Mouse (Mus musculus) megakaryocyte, adult 5-6 weeks (primary cell): ENCODE measurements at regions not wholly inside any gene's neighbourhood (a gene's known extent, or its start where the extent isn't known, plus 50 kb on each side); places are given as distances from the start of the nearest gene placed in this dataset.

Source experiments
- ATAC-seq: 2 replicates; pipeline ENCODE4 v1.8.0; 2016; ENCODE audit warnings: mild to moderate bottlenecking, inconsistent platforms; ENCODE audit not compliant: poor library complexity, severe bottlenecking

GRCm38 (mm10) chr5:118967718-118968117 lies 407.2 kb downstream of the Med13l start:
- ATAC-seq = no peak

- no peak for ATAC-seq
Observed at GRCm38 (mm10) chr5:118975147-118975546, 414.7 kb downstream of the Med13l start.

- no peak for ATAC-seq
Observed at GRCm38 (mm10) chr5:118978921-118979630, 418.6 kb downstream of the Med13l start.

GRCm38 (mm10) chr5:118981046-118981445 lies 420.6 kb downstream of the Med13l start:
- ATAC-seq = no peak

- no peak for ATAC-seq
Observed at GRCm38 (mm10) chr5:118984251-118984650, 423.8 kb downstream of the Med13l start.

GRCm38 (mm10) chr5:118984797-118985408 lies 424.4 kb downstream of the Med13l start:
- no peak for ATAC-seq

GRCm38 (mm10) chr5:118987376-118988000 lies 427.0 kb downstream of the Med13l start:
- ATAC-seq = no peak

GRCm38 (mm10) chr5:118999124-118999523 lies 438.6 kb downstream of the Med13l start:
- no peak for ATAC-seq

GRCm38 (mm10) chr5:119005825-119006471 lies 445.5 kb downstream of the Med13l start:
- ATAC-seq = no peak

- no peak for ATAC-seq
Observed at GRCm38 (mm10) chr5:119010048-119010447, 449.6 kb downstream of the Med13l start.

GRCm38 (mm10) chr5:119015181-119015580 lies 454.7 kb downstream of the Med13l start:
- ATAC-seq = no peak

- ATAC-seq = no peak
Observed at GRCm38 (mm10) chr5:119015606-119016255, 455.3 kb downstream of the Med13l start.

GRCm38 (mm10) chr5:119016420-119016819 lies 455.9 kb downstream of the Med13l start:
- no peak for ATAC-seq

- no peak for ATAC-seq
Observed at GRCm38 (mm10) chr5:119023947-119024346, 463.5 kb downstream of the Med13l start.

GRCm38 (mm10) chr5:119032051-119032450 lies 471.6 kb downstream of the Med13l start:
- ATAC-seq = no peak

- no peak for ATAC-seq
Observed at GRCm38 (mm10) chr5:119044548-119044947, 484.1 kb downstream of the Med13l start.

GRCm38 (mm10) chr5:119047581-119047980 lies 487.1 kb downstream of the Med13l start:
- ATAC-seq = no peak

- ATAC-seq = no peak
Observed at GRCm38 (mm10) chr5:119052354-119052996, 492.0 kb downstream of the Med13l start.

- no peak for ATAC-seq
Observed at GRCm38 (mm10) chr5:119053738-119054137, 493.3 kb downstream of the Med13l start.

- no peak for ATAC-seq
Observed at GRCm38 (mm10) chr5:119054393-119054792, 493.9 kb downstream of the Med13l start.

- ATAC-seq = no peak
Observed at GRCm38 (mm10) chr5:119055430-119055829, 495.0 kb downstream of the Med13l start.
